Mouse (Mus musculus): ENCODE data around the gene Dlg2.

Dlg2 gene

GRCm38 (mm10) chr7:91089211-91089930, 612.9 kb downstream of the Dlg2 start:
- in situ Hi-C loops (cut with MseI, MboI), result no loop called here

GRCm38 (mm10) chr7:91090317-91090829, 613.9 kb downstream of the Dlg2 start:
- in situ Hi-C loops (cut with MseI, MboI), result no loop called here

- in situ Hi-C loops (cut with MseI, MboI), result no loop called here
These were observed 614.6 kb downstream of the Dlg2 start for GRCm38 (mm10) chr7:91090830-91091683.

GRCm38 (mm10) chr7:91096467-91096866, 620.0 kb downstream of the Dlg2 start:
- in situ Hi-C loops (cut with MseI, MboI), result no loop called here

GRCm38 (mm10) chr7:91098521-91098920, 622.0 kb downstream of the Dlg2 start:
- in situ Hi-C loops (cut with MseI, MboI), result no loop called here

GRCm38 (mm10) chr7:91109575-91109974, 633.1 kb downstream of the Dlg2 start:
- in situ Hi-C loops (cut with MseI, MboI), result no loop called here

- in situ Hi-C loops (cut with MseI, MboI), result no loop called here
These were observed 655.7 kb downstream of the Dlg2 start for GRCm38 (mm10) chr7:91132128-91132527.

GRCm38 (mm10) chr7:91154096-91154495, 677.6 kb downstream of the Dlg2 start:
- in situ Hi-C loops (cut with MseI, MboI), result no loop called here

- in situ Hi-C loops (cut with MseI, MboI), result no loop called here
These were observed 682.7 kb downstream of the Dlg2 start for GRCm38 (mm10) chr7:91159144-91159543.

GRCm38 (mm10) chr7:91161643-91162175, 685.2 kb downstream of the Dlg2 start:
- in situ Hi-C loops (cut with MseI, MboI), result no loop called here

- in situ Hi-C loops (cut with MseI, MboI), result no loop called here
These were observed 697.1 kb downstream of the Dlg2 start for GRCm38 (mm10) chr7:91173560-91173959.

- in situ Hi-C loops (cut with MseI, MboI), result no loop called here
These were observed 711.7 kb downstream of the Dlg2 start for GRCm38 (mm10) chr7:91188211-91188610.

GRCm38 (mm10) chr7:91199372-91199771, 722.9 kb downstream of the Dlg2 start:
- in situ Hi-C loops (cut with MseI, MboI), result no loop called here

GRCm38 (mm10) chr7:91208083-91208852, 731.8 kb downstream of the Dlg2 start:
- in situ Hi-C loops (cut with MseI, MboI), result no loop called here

- in situ Hi-C loops (cut with MseI, MboI), result no loop called here
These were observed 732.5 kb downstream of the Dlg2 start for GRCm38 (mm10) chr7:91208973-91209372.

GRCm38 (mm10) chr7:91212236-91212635, 735.8 kb downstream of the Dlg2 start:
- in situ Hi-C loops (cut with MseI, MboI), result no loop called here

- in situ Hi-C loops (cut with MseI, MboI), result no loop called here
These were observed 738.4 kb downstream of the Dlg2 start for GRCm38 (mm10) chr7:91214921-91215320.

- in situ Hi-C loops (cut with MseI, MboI), result no loop called here
These were observed 742.0 kb downstream of the Dlg2 start for GRCm38 (mm10) chr7:91218321-91218987.

GRCm38 (mm10) chr7:91226442-91226841, 750.0 kb downstream of the Dlg2 start:
- in situ Hi-C loops (cut with MseI, MboI), result no loop called here

- in situ Hi-C loops (cut with MseI, MboI), result no loop called here
These were observed 765.2 kb downstream of the Dlg2 start for GRCm38 (mm10) chr7:91241718-91242117.

GRCm38 (mm10) chr7:91261672-91262030, 785.2 kb downstream of the Dlg2 start:
- in situ Hi-C loops (cut with MseI, MboI), result no loop called here
